Mouse (Mus musculus) adipose tissue, adult 10 weeks (tissue): Measurements from ENCODE around the gene Csf2rb2. TPM values are rescaled to one million over a fixed set of nuclear protein-coding genes. Genes with fewer than 3 reads are reported as not detected.

Experiments
- polyA plus RNA-seq: library from polyadenylated mRNA; stranded (reverse); fragments of 350-450 nt; fragmentation: Illumina TruSeq; extraction: RNeasy Lipid Tissue Mini Kit (QIAGEN cat#74804); gene quantifications from one replicate; pipeline ENCODE4 v1.2.3, GENCODE M21; 2014; ENCODE audit warnings: low read depth, low replicate concordance

The Csf2rb2 gene
- 5.3 TPM for polyA plus RNA-seq

GRCm38 (mm10) chr15:78305341-78305933, at the start of gene Csf2rb2:
Gene Csf2rb2, minus strand, starts transcription at chr15:78305721.

GRCm38 (mm10) chr15:78325671-78326339, 20.3 kb upstream of the Csf2rb2 start, which contains the start of gene Csf2rb:
Gene Csf2rb, plus strand, starts transcription at chr15:78325752.

GRCm38 (mm10) chr15:78244695-78245492, 60.6 kb downstream of the Csf2rb2 start, which contains the start of gene Ncf4:
Gene Ncf4, plus strand, starts transcription at chr15:78244801.

Other genes starting within 250 kb of the Csf2rb2 start
- not detected for gene Cacng2, start 185.7 kb downstream of the Csf2rb2 start, polyA plus RNA-seq
- gene Ift27, start 131.6 kb downstream of the Csf2rb2 start, polyA plus RNA-seq: 28.9 TPM
- gene Pvalb, start 99.3 kb downstream of the Csf2rb2 start, polyA plus RNA-seq: 0.45 TPM
- 9.2 TPM for gene Ncf4, start 60.9 kb downstream of the Csf2rb2 start, polyA plus RNA-seq
- 14.8 TPM for gene Csf2rb, start 20.0 kb upstream of the Csf2rb2 start, polyA plus RNA-seq
- gene Tex33, start 90.2 kb upstream of the Csf2rb2 start, polyA plus RNA-seq: 9.8 TPM
- gene Tst, start 100.2 kb upstream of the Csf2rb2 start, polyA plus RNA-seq: 51.7 TPM
- 50.4 TPM for gene Mpst, start 100.7 kb upstream of the Csf2rb2 start, polyA plus RNA-seq
- gene Kctd17, start 122.8 kb upstream of the Csf2rb2 start, polyA plus RNA-seq: 127 TPM
- gene Tmprss6, start 162.9 kb upstream of the Csf2rb2 start, polyA plus RNA-seq: 0.45 TPM
- gene Il2rb, start 189.6 kb upstream of the Csf2rb2 start, polyA plus RNA-seq: 2.5 TPM
- gene C1qtnf6, start 225.7 kb upstream of the Csf2rb2 start, polyA plus RNA-seq: 14.7 TPM
- not detected for gene Sstr3, start 239.0 kb upstream of the Csf2rb2 start, polyA plus RNA-seq